ENCODE assay signal across 20 mouse cellular contexts in genomic region chr14:45216711-45217340, GRCm38 (mm10). TPM values are rescaled to one million over a fixed set of nuclear protein-coding genes. Genes with fewer than 3 reads are reported as not detected.
DNase-seq lines count a peak whose midpoint lies in the region; ATAC-seq lines count a peak whose summit lies in the region.
"Had no signal": no experiment of that assay in that cellular context is flagged by ENCODE, and none has a peak within 500 bp of the region (broad histone marks: within the 10 kb centered on the region; RNA-seq: fewer than 3 reads in every experiment).

No protein-coding gene starts in this region.

- peaks cover 6% of the 10 kb centered on the region; the same call in 1 of the 2 replicates for H3K36me3 ChIP-seq in splenic B cell, adult 2 months (ENCODE audit: control insufficient read depth, insufficient read depth, low read length, poor library complexity, severe bottlenecking)
- H3K36me3 ChIP-seq: embryonic facial prominence, embryonic 12.5 days; embryonic facial prominence, embryonic 15.5 days; hindbrain, embryonic 15.5 days; intestine, embryonic 15.5 days had no signal

- no peak for ATAC-seq in megakaryocyte progenitor cell, adult 5-6 weeks (replicated peaks; ENCODE audit: poor library complexity)
- ATAC-seq: activated CD4-positive, CD25-positive, alpha-beta regulatory T cell, adult 4 months; forebrain, embryonic 14.5 days; forebrain, postnatal 0 days; intestine, embryonic 15.5 days had no signal

- H3K27me3 ChIP-seq in splenic B cell, adult 2 months (ENCODE audit: control insufficient read depth, insufficient read depth, low read length, poor library complexity, severe bottlenecking), result no peaks in the 10 kb centered on the region
- H3K27me3 ChIP-seq: embryonic facial prominence, embryonic 12.5 days; embryonic facial prominence, embryonic 15.5 days; heart, embryonic 13.5 days; hindbrain, embryonic 15.5 days; intestine, embryonic 15.5 days had no signal

- DNase-seq in spleen, adult 18-20 months, result peak; percentile 32 to 36
- DNase-seq in spleen, postnatal 14 days (ENCODE audit: low spot score in 2 of 2), result no peak
- peak; percentile 81 for DNase-seq in A20 (ENCODE audit: low read depth, low spot score)
- DNase-seq in B cell, adult 2 months, result peak; percentile 57 to 65
- DNase-seq in splenic B cell, adult 2 months (ENCODE audit: low read depth, low spot score), result peak; percentile 82
- DNase-seq: cerebellum, postnatal 25 days; forebrain, postnatal 0 days; gastrocnemius, adult 2 months; gastrocnemius, postnatal 14 days; heart, adult 18-20 months; heart, postnatal 14 days; heart, postnatal 4 days had no signal

RNA-seq across cellular contexts. Expression of gene Gpr137c, which starts 2.7 kb away (rescaled TPM):
- total RNA-seq in megakaryocyte progenitor cell, adult 5-6 weeks (2015), result 1.5 and 2.2 TPM in 2 replicates
- 1.7 and 2.3 TPM in 2 replicates for total RNA-seq in megakaryocyte progenitor cell, adult 5-6 weeks (2017)

RNA-seq across cellular contexts. Expression of gene Txndc16, which starts 3.3 kb away (rescaled TPM):
- 8.1 and 11.1 TPM in 2 replicates for total RNA-seq in megakaryocyte progenitor cell, adult 5-6 weeks (2015)
- 11.2 and 14.2 TPM in 2 replicates for total RNA-seq in megakaryocyte progenitor cell, adult 5-6 weeks (2017)

Comparison
In these comparisons a context has a peak if more than half of its experiments do, and no peak if none do; other contexts are left out.
1. DNase-seq: peak in spleen, adult 18-20 months (2 of 2), A20 (single experiment), B cell, adult 2 months (2 of 2) and splenic B cell, adult 2 months (single experiment); none in spleen, postnatal 14 days (0 of 2).